Mouse (Mus musculus): ENCODE results near the gene Pot1b. TPM values are rescaled to one million over a fixed set of nuclear protein-coding genes. Genes with fewer than 3 reads are reported as not detected.
A peak's percentile ranks its signal among the peaks of the same experiment; 100 is the strongest.

Gene Pot1b
- polyA plus RNA-seq (2015; fragmentation: Nextera tagmentation; extraction: Ambion mirVana): 4.4 and 5.7 TPM in 2 replicates

- no peaks in the 10 kb centered on the region for H3K36me3 ChIP-seq (ENCODE audit: control insufficient read depth, insufficient read depth)
- under 1% methylated on average over 36 of the region's 37 CpGs for WGBS
- H3K4me3 ChIP-seq (ENCODE audit: low read length): peak within 1 kb of the TSS; percentile 79
- no peaks in the 10 kb centered on the region for H3K9me3 ChIP-seq (replicated peaks; ENCODE audit: control insufficient read depth, low read length)
- peak; percentile 99 for ATAC-seq (replicated peaks; ENCODE audit: extremely low read depth, insufficient read depth, low FRiP score)
- H3K27me3 ChIP-seq (ENCODE audit: control insufficient read depth, insufficient read depth, low read length): no peaks in the 10 kb centered on the region
- H3K4me2 ChIP-seq (ENCODE audit: low read depth, low read length): peak within 1 kb of the TSS; percentile 75
- no peaks in the 10 kb centered on the region for H3K4me1 ChIP-seq (ENCODE audit: control insufficient read depth, insufficient read depth, low read length)
- peak within 1 kb of the TSS; percentile 80 for H3K9ac ChIP-seq (ENCODE audit: low read length)
- H3K27ac ChIP-seq (ENCODE audit: low read length): 0 out of 2 replicates have a peak within 1 kb of the TSS, but pooled peaks have one; percentile 33
These were observed at the start of gene Pot1b for GRCm38 (mm10) chr17:55711984-55712811. Gene Pot1b, minus strand, starts transcription at chr17:55712628.

DNA sequence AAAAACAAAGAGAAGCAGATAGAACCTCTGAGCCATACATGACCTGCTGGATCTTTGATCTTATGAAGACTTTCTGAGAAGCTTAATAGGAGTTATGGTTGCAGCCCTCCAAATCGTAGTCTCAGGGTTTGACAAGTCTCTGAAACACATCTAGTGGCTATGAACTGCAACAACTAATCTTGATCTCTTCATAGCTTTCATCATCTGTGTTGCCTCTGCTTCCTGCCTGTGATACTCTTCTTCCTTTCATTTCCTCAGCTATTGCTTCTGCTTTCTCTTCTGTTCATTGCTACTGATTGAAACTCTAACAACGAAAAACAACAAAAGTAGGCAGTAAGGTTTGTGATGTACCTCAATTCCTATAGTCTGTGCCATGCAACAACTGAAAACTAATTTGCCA is 38.7 kb upstream of the Pot1b start:
- Histone ChIP-seq H3K9me3 (replicated peaks; ENCODE audit: control insufficient read depth, low read length) (no peaks in the 10 kb centered on the region), H3K4me2 (ENCODE audit: low read depth, low read length) (no peak overlapping the region), H3K27me3 (ENCODE audit: control insufficient read depth, insufficient read depth, low read length) (no peaks in the 10 kb centered on the region), H3K36me3 (ENCODE audit: control insufficient read depth, insufficient read depth) (no peaks in the 10 kb centered on the region), H3K27ac (ENCODE audit: low read length) (no peak overlapping the region), H3K4me3 (ENCODE audit: low read length) (no peak overlapping the region), H3K4me1 (ENCODE audit: control insufficient read depth, insufficient read depth, low read length) (no peaks in the 10 kb centered on the region), H3K9ac (ENCODE audit: low read length) (no peak overlapping the region)
- ATAC-seq (replicated peaks; ENCODE audit: extremely low read depth, insufficient read depth, low FRiP score): no peak
- 63% methylated on average over 2 of the region's 2 CpGs for WGBS

DNA sequence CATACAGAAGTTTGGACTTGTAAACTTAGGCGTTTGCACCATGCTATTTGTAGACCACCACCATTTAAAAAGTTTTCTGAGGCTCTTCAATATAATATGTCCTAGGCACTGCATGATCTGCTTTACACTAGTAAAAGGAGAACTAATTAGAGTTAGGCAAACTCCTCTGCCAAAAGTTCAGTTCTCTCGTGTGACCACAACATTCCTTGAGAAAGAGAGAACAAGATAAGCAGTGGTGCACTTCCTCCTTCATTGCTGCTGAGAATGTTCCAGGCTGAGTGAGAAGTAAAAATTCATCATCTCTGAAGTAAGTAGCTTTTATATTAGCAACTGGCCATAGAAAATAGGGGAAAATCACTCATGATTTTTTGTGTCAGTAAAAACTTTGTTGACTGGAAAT is 37.4 kb upstream of the Pot1b start, which contains the start of gene Adgre4:
Adgre4 (plus strand) TSS at position 199 of the 400 bp plus-strand sequence.
- WGBS: 46% methylated on average over 2 of the region's 2 CpGs
- Histone ChIP-seq H3K27ac (ENCODE audit: low read length) (no peak within 1 kb of the TSS), H3K4me1 (ENCODE audit: control insufficient read depth, insufficient read depth, low read length) (no peaks in the 10 kb centered on the region), H3K4me2 (ENCODE audit: low read depth, low read length) (no peak within 1 kb of the TSS), H3K4me3 (ENCODE audit: low read length) (no peak within 1 kb of the TSS), H3K36me3 (ENCODE audit: control insufficient read depth, insufficient read depth) (no peaks in the 10 kb centered on the region), H3K9me3 (replicated peaks; ENCODE audit: control insufficient read depth, low read length) (no peaks in the 10 kb centered on the region), H3K9ac (ENCODE audit: low read length) (no peak within 1 kb of the TSS), H3K27me3 (ENCODE audit: control insufficient read depth, insufficient read depth, low read length) (no peaks in the 10 kb centered on the region)
- no peak for ATAC-seq (replicated peaks; ENCODE audit: extremely low read depth, insufficient read depth, low FRiP score)

GRCm38 (mm10) chr17:55736675-55737074 is 24.2 kb upstream of the Pot1b start:
- H3K9me3 ChIP-seq (replicated peaks; ENCODE audit: control insufficient read depth, low read length): no peaks in the 10 kb centered on the region
- H3K4me3 ChIP-seq (ENCODE audit: low read length): no peak overlapping the region
- WGBS: 55% methylated on average over 1 of the region's 1 CpGs
- no peak overlapping the region for H3K9ac ChIP-seq (ENCODE audit: low read length)
- H3K27me3 ChIP-seq (ENCODE audit: control insufficient read depth, insufficient read depth, low read length): no peaks in the 10 kb centered on the region
- no peak overlapping the region for H3K27ac ChIP-seq (ENCODE audit: low read length)
- H3K36me3 ChIP-seq (ENCODE audit: control insufficient read depth, insufficient read depth): no peaks in the 10 kb centered on the region
- H3K4me2 ChIP-seq (ENCODE audit: low read depth, low read length): no peak overlapping the region
- ATAC-seq (replicated peaks; ENCODE audit: extremely low read depth, insufficient read depth, low FRiP score): no peak
- no peaks in the 10 kb centered on the region for H3K4me1 ChIP-seq (ENCODE audit: control insufficient read depth, insufficient read depth, low read length)

- ATAC-seq (replicated peaks; ENCODE audit: extremely low read depth, insufficient read depth, low FRiP score): no peak
- H3K9ac ChIP-seq (ENCODE audit: low read length): no peak overlapping the region
- WGBS: 54% methylated on average over 2 of the region's 2 CpGs
These were observed 13.8 kb upstream of the Pot1b start for GRCm38 (mm10) chr17:55726193-55726592.

GRCm38 (mm10) chr17:55722250-55722649 is 9.8 kb upstream of the Pot1b start:
- Histone ChIP-seq H3K9me3 (replicated peaks; ENCODE audit: control insufficient read depth, low read length) (no peaks in the 10 kb centered on the region), H3K27me3 (ENCODE audit: control insufficient read depth, insufficient read depth, low read length) (no peaks in the 10 kb centered on the region), H3K4me1 (ENCODE audit: control insufficient read depth, insufficient read depth, low read length) (no peaks in the 10 kb centered on the region), H3K4me3 (ENCODE audit: low read length) (no peak overlapping the region), H3K27ac (ENCODE audit: low read length) (no peak overlapping the region), H3K4me2 (ENCODE audit: low read depth, low read length) (no peak overlapping the region), H3K36me3 (ENCODE audit: control insufficient read depth, insufficient read depth) (no peaks in the 10 kb centered on the region), H3K9ac (ENCODE audit: low read length) (no peak overlapping the region)
- ATAC-seq (replicated peaks; ENCODE audit: extremely low read depth, insufficient read depth, low FRiP score): no peak
- 63% methylated on average over 2 of the region's 2 CpGs for WGBS

More at GRCm38 (mm10) chr17:55726193-55726592, 13.8 kb upstream of the Pot1b start:
- Histone ChIP-seq H3K4me1 (ENCODE audit: control insufficient read depth, insufficient read depth, low read length) (no peaks in the 10 kb centered on the region), H3K36me3 (ENCODE audit: control insufficient read depth, insufficient read depth) (no peaks in the 10 kb centered on the region), H3K9me3 (replicated peaks; ENCODE audit: control insufficient read depth, low read length) (no peaks in the 10 kb centered on the region), H3K4me3 (ENCODE audit: low read length) (no peak overlapping the region), H3K27ac (ENCODE audit: low read length) (no peak overlapping the region), H3K27me3 (ENCODE audit: control insufficient read depth, insufficient read depth, low read length) (no peaks in the 10 kb centered on the region), H3K4me2 (ENCODE audit: low read depth, low read length) (no peak overlapping the region)

DNA sequence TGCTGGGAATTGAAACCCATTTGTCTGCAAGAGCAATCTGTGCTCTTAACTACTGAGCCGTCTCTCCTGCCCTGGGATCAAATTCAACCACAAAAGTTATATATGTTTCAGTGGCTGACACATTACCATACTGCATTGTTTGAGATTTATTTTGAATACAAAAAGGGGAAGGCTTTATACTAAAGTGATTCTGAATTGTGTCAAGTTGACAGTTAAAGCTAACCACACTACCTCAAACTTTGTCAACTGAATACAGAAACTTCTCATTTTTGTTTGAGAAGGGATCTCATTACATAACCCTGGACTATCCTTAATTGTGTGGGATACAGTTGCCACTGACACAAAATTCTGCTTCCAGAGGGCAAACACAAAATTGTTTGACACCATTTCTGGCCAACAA is 8.8 kb upstream of the Pot1b start:
- no peak for ATAC-seq (replicated peaks; ENCODE audit: extremely low read depth, insufficient read depth, low FRiP score)
- H3K4me3 ChIP-seq (ENCODE audit: low read length): no peak overlapping the region
- no peak overlapping the region for H3K4me2 ChIP-seq (ENCODE audit: low read depth, low read length)
- H3K36me3 ChIP-seq (ENCODE audit: control insufficient read depth, insufficient read depth): no peaks in the 10 kb centered on the region
- H3K4me1 ChIP-seq (ENCODE audit: control insufficient read depth, insufficient read depth, low read length): no peaks in the 10 kb centered on the region
- no peak overlapping the region for H3K9ac ChIP-seq (ENCODE audit: low read length)
- 67% methylated on average over 1 of the region's 1 CpGs for WGBS
- H3K27ac ChIP-seq (ENCODE audit: low read length): no peak overlapping the region
- no peaks in the 10 kb centered on the region for H3K9me3 ChIP-seq (replicated peaks; ENCODE audit: control insufficient read depth, low read length)
- H3K27me3 ChIP-seq (ENCODE audit: control insufficient read depth, insufficient read depth, low read length): no peaks in the 10 kb centered on the region

- Histone ChIP-seq H3K9me3 (replicated peaks; ENCODE audit: control insufficient read depth, low read length) (no peaks in the 10 kb centered on the region), H3K36me3 (ENCODE audit: control insufficient read depth, insufficient read depth) (peaks cover 7% of the 10 kb centered on the region), H3K4me1 (ENCODE audit: control insufficient read depth, insufficient read depth, low read length) (no peaks in the 10 kb centered on the region), H3K9ac (ENCODE audit: low read length) (no peak overlapping the region), H3K4me2 (ENCODE audit: low read depth, low read length) (no peak overlapping the region), H3K27ac (ENCODE audit: low read length) (no peak overlapping the region), H3K27me3 (ENCODE audit: control insufficient read depth, insufficient read depth, low read length) (no peaks in the 10 kb centered on the region), H3K4me3 (ENCODE audit: low read length) (no peak overlapping the region)
- 76% methylated on average over 5 of the region's 5 CpGs for WGBS
- ATAC-seq (replicated peaks; ENCODE audit: extremely low read depth, insufficient read depth, low FRiP score): no peak
These were observed 9.6 kb downstream of the Pot1b start for GRCm38 (mm10) chr17:55702865-55703264.

GRCm38 (mm10) chr17:55702161-55702820 is 10.1 kb downstream of the Pot1b start:
- Histone ChIP-seq H3K4me3 (ENCODE audit: low read length) (no peak overlapping the region), H3K36me3 (ENCODE audit: control insufficient read depth, insufficient read depth) (peaks cover 12% of the 10 kb centered on the region), H3K4me1 (ENCODE audit: control insufficient read depth, insufficient read depth, low read length) (no peaks in the 10 kb centered on the region), H3K9me3 (replicated peaks; ENCODE audit: control insufficient read depth, low read length) (no peaks in the 10 kb centered on the region), H3K27ac (ENCODE audit: low read length) (no peak overlapping the region), H3K27me3 (ENCODE audit: control insufficient read depth, insufficient read depth, low read length) (no peaks in the 10 kb centered on the region), H3K4me2 (ENCODE audit: low read depth, low read length) (no peak overlapping the region), H3K9ac (ENCODE audit: low read length) (no peak overlapping the region)
- 56% methylated on average over 3 of the region's 3 CpGs for WGBS
- no peak for ATAC-seq (replicated peaks; ENCODE audit: extremely low read depth, insufficient read depth, low FRiP score)
